Mouse (Mus musculus) heart, adult 2 months (tissue): Measurements from ENCODE around the gene Tpra1.

ENCODE experiments used
- CTCF ChIP-seq: fragments of 200-600 bp; IDR thresholded peaks from 2 replicates; pipeline ENCODE4 v1.8.1; 2022; ENCODE audit warnings: antibody characterized with exemption, mild to moderate bottlenecking, moderate library complexity
- POLR2A ChIP-seq: fragments of 200-500 bp; IDR thresholded peaks from 2 replicates; pipeline ENCODE4 v1.6.1; 2011; ENCODE audit warnings: mild to moderate bottlenecking, low read depth, low read length, control low read depth; ENCODE audit not compliant: insufficient read depth

GRCm38 (mm10) chr6:88957313-88957712, 55.3 kb downstream of the Tpra1 start:
- TF ChIP-seq POLR2A (no peak), CTCF (no peak)
